Mouse (Mus musculus) heart, postnatal 36 days (tissue): ENCODE measurements around the gene Gltp. TPM values are rescaled to one million over a fixed set of nuclear protein-coding genes. Genes with fewer than 3 reads are reported as not detected.

Experiments
- DNase-seq, 2 experiments: peaks; one replicate each; pipeline ENCODE4 v3.0.0; 2021 to 2022
- intact Hi-C: fragments of 180-260 bp; cut with DNase I; formaldehyde crosslinking; loops from one replicate; pipeline ENCODE4 v1.15.1; 2025
- total RNA-seq, 2 experiments: library from RNA; stranded (reverse); gene quantifications; 2 replicates each; pipeline ENCODE4 v1.2.3; 2021

Gltp gene
- total RNA-seq, 2 experiments from 2014 or later: 16.0 to 17.2 TPM

- DNase-seq: no peak
- intact Hi-C loops: loop anchor here (1.0 kb wide), 1 partner anchor 27 kb away; no protein-coding TSS in a partner anchor
Measured at GRCm38 (mm10) chr5:114666659-114667058, 24.1 kb downstream of the Gltp start.

GRCm38 (mm10) chr5:114664750-114665149 is 26.0 kb downstream of the Gltp start:
- no peak for DNase-seq
- intact Hi-C loops: loop anchor here (1.0 kb wide), 1 partner anchor 22 kb away; no protein-coding TSS in a partner anchor

GRCm38 (mm10) chr5:114664139-114664538 is 26.6 kb downstream of the Gltp start:
- no peak for DNase-seq
- intact Hi-C loops: no loop called here

GRCm38 (mm10) chr5:114661029-114661428 is 29.8 kb downstream of the Gltp start:
- intact Hi-C loops: no loop called here
- no peak for DNase-seq

GRCm38 (mm10) chr5:114658255-114658654 is 32.5 kb downstream of the Gltp start, which contains the start of gene Trpv4:
TSS of gene Trpv4 (minus strand) at chr5:114658421.
- intact Hi-C loops: no loop called here
- DNase-seq: peak; percentile 30 to 45

DNA sequence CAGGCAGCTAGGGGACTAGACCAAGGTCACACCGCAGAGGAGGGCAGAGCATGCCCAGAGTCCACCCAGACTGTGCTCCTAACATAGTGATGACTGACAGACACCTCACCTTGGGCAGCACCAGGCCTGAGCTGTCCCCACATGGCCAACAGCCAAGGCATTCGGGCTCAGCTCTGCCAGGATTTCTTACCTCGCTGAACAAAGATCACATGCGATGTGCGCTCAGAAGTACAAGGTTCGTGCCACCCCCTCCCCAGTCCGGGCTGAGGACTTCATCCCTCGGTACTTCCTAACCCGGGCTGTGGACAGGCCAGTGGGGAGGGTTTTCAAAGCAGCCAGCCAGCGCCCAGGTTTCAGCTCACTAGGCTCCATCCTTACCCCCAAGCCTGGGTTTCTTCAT is 33.4 kb downstream of the Gltp start:
- DNase-seq: no peak
- intact Hi-C loops: no loop called here

- DNase-seq: no peak
- intact Hi-C loops: no loop called here
Measured at GRCm38 (mm10) chr5:114656305-114656704, 34.5 kb downstream of the Gltp start.

- intact Hi-C loops: no loop called here
- no peak for DNase-seq
Measured at GRCm38 (mm10) chr5:114655721-114656120, 35.1 kb downstream of the Gltp start.

DNA sequence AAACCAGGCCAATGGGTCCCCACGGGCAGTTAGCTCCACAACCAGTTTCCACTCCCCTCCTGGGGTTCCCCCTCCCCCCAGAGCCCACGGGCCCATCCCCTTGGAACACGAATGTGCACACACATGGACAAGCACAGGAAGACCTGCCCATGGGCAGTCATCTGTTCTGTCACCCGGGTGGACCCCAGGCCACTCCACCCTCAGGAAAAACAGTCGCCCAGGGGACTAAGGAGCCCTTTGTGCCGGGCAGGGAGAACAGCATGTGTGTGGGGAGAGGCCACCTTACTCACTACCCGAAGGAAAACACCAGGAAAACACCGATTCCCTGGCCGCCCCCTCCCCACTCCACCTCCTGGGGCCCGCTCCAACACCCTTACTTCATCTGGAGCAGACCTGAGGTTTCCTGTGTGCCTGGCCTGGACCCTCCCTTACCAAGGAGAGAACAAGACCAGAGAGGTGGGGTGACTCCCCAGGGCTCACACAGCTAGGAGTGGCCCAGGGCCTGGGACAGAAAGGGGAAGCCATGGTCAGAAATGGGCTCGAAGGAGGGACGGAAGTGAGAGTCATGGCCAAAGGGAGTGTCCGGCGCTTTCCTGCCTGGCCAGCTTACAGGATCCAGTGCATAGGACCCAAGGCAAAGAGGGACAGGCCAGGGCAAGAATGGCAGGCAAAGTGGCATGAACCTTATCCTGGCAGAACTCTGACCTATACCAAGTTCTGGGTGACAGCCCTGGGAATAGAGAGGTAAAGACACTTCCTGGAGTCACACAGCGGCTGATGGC is 36.9 kb downstream of the Gltp start:
- peak; percentile 50 to 68 for DNase-seq
- intact Hi-C loops: no loop called here

- intact Hi-C loops: no loop called here
Measured at GRCm38 (mm10) chr5:114651449-114651848, 39.3 kb downstream of the Gltp start.

DNA sequence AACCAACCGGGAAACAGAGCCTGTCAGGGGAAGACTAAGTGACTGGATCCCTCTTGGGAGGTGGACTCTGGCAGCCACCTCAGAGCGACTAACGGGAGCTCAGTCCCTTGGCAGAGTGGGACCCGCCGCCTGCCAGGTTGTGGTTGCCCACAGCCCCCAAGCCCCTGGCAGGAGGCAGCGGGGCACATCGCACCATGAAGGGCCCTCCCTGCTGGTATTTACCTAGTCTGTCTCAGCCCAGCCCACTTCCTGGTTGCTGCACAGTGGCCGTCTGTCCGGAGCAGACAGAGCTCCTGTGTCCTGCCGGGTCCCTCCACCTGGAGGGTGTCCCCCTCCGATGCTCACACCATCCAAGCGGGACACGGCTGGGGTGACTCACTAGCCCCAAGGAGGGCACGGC is 39.8 kb downstream of the Gltp start:
- intact Hi-C loops: no loop called here
- DNase-seq: no peak

More at GRCm38 (mm10) chr5:114651449-114651848, 39.3 kb downstream of the Gltp start:
- no peak for DNase-seq

DNA sequence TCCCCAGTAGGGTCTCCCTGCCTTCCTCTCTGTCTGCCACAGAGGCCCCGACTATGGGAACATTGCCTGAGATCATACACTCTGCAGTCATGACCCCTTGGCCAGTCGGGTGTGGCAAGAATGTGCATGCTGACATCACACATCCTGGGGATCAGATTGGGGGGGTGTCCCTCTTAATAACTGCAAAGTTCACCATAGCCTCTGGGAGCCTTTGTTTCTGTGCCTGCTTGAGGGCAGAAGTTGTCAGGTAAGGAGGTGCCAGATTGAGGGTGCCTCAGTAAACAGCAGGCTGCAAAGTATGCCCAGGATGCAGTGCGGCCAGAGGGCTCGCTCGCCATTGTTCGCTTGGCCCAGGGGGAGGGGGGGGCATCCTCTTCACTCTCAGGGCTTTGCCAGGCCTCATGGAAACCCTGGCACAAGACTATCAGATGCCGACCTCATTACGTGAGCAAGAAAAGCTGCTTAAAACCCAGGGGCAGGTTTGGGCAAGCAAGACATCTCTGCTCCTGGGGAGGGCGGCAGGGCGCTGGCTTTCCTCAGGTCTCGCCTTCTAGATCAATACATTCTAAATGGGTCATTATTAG is 42.0 kb downstream of the Gltp start:
- intact Hi-C loops: no loop called here
- DNase-seq: no peak

DNA sequence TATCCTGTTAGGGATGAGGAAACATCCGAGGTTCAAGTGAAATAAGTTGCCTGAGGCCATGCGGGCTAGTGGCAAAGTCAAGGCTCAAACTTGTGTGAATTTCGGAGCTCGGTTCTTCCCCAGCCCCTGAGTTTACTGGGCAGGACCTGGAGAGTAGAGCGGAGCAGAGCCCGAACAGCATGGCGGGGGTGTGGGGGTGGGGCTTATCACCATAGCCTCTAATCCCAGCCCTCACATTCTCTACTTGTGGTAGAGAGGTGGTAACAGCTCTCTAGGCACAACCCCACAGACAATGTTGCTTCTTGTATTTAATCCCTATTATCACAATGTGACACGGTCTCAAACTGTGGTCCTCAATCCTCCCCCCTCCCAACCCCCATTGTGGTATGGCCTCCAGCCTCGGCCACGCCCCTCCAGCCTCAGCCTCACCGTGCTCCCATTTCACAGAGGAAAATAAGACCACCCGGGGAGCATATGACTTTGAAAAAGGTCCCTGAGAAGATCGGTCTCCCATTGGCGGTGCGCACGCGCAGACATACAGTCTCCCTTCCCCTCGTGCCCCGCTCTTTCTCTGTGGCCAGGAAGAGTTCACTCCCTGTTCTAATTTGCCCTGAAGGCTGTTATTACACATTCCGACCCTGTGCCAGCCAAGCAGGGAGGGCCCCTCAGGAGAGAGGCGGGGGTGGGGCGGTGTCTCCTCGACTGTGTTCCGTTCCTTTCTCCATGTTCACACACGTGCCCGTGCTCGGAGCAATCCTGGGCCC is 43.4 kb downstream of the Gltp start:
- DNase-seq: peak; percentile 31 to 42

DNA sequence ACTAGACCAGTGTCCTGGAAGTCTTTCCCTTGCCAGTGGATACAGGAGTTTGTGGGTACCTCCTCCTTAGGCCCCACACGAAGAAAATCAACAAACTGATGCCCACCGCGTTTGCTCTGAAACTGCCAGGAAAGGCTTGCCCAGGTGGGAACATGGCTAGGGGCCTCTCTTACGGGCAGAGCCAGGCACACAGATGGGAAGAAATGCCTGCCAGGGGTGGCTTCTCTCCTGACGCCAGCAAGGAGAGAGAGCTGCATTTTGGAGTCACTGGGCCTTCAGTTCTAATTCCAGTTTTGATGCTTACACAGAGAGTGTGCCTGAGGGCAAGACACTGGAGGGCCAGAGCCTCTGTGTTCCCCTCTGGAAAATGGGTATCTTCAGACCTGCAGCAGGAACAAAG is 44.9 kb downstream of the Gltp start:
- intact Hi-C loops: no loop called here
- DNase-seq: no peak

More for the DNA sequence above, 43.4 kb downstream of the Gltp start:
- intact Hi-C loops: no loop called here

- intact Hi-C loops: no loop called here
- no peak for DNase-seq
Measured at GRCm38 (mm10) chr5:114644918-114645317, 45.9 kb downstream of the Gltp start.

DNA sequence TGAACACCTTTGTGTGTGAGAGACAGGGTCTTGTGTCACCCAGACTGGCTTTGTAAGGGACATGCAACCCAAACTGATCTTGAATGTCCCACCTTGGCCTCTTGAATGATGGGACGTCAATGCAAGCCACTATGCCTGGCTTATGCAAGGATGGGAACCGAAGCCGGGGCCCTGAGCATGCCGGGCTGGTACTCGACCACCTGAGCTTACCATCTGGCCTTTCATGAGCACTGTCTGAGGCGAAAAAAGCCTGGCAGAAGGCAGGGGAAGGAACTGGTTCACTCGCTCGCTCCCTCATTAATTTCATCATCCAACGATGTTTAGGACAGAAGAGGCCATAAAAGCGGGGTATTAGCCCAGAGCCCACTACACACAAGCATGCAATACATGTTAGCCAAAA is 50.0 kb downstream of the Gltp start:
- DNase-seq: no peak
- intact Hi-C loops: no loop called here

DNA sequence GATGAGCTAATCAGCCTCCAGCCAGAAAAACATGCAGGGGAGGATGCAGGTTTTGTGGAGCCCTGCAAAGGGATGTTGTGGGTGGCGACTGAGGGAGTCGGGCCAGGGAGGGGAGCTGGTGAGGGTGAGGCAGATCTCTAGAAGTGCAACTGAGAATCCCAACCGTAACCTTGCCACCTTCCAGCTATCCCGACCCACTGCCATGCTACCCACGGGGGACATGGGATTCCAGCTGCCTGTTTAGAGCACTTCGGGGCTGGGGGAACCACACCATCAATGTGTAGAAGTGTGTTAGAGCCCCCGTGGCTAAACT is 51.2 kb downstream of the Gltp start:
- no peak for DNase-seq
- intact Hi-C loops: loop anchor here (1.0 kb wide), 1 partner anchor 28 kb away; no protein-coding TSS in a partner anchor

DNA sequence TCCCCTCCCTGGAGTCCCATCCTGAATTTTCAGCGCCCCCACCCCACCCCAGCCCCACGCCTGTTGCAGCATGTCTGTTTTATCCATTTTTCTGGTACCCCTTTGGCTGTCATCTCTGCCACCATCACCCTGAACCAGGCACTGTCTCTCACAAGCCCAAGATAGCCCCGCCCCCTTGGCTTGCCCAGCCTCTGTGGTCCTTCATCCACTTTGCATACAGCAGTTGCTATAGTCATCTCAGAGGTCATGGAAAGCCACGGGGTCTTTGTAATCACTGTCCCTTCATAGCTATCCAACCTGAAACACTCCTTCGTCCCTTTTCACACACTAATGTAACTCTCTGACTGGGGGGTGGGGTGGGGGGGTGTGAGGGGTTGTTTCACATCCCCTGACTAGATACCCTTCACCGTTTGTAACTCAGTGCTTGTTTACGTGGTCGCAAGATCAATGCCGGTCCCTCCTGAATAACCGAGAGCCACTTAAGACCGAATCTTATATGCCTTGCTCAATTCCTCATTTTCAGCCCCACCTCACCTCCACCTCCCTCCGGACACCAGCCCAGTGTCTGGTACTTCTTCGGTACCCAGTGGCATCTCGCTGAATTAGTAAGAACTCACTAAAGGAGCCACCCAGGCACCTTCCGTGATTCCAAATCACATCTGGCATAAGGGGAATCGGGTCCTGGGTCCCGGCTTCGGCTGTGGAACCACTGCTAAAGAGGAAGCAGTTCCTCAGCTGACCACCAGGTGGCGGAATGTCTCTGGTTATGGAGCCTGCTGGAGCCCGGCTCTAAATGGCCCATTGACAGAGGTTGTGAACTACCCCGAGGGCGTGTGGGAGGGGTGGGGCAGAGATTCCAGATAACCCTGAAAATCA is 51.8 kb downstream of the Gltp start:
- intact Hi-C loops: loop anchor here (1.0 kb wide), 1 partner anchor 28 kb away; no protein-coding TSS in a partner anchor

GRCm38 (mm10) chr5:114636091-114636490 is 54.7 kb downstream of the Gltp start:
- intact Hi-C loops: no loop called here
- DNase-seq: no peak

More for the DNA sequence above, 51.8 kb downstream of the Gltp start:
- peak; percentile 89 to 93 for DNase-seq

GRCm38 (mm10) chr5:114631336-114631735 is 59.4 kb downstream of the Gltp start:
- DNase-seq: peak in 1 of 2 experiments; percentile 27
- intact Hi-C loops: no loop called here
